Mouse (Mus musculus) G1E (cell line): Measurements from ENCODE around the gene Mroh9.

ENCODE experiments used
- CTCF ChIP-seq: IDR thresholded peaks from 2 replicates; pipeline ENCODE4 v1.5.1; 2012; ENCODE audit warnings: low read depth, low read length, inconsistent platforms, mixed read lengths
- GATA1 ChIP-seq: IDR thresholded peaks from 2 replicates; pipeline ENCODE4 v1.6.1; 2012; ENCODE audit warnings: borderline replicate concordance, low read length, inconsistent platforms, mixed read lengths

DNA sequence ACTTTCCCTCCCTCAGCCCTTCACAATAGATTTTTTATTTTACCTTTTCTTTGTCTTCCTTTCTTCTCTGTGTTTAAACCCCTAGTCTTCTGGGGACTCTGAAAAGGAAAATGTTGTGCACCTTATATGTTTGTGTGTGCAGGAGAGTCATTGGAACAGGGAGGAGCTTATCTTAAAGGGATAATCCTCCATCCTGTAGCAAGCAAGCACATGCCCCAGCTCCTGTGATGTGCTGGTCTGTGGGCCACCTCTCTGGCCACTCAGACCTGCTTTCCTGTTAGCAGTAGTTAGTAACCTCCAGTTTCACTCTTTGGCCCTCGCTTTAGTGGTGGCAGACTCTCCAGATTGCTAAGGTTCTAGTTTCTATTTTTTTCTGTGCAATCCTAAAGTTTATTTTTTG is 101.0 kb downstream of the Mroh9 start, which contains the start of gene Fmo3:
- TF ChIP-seq CTCF (no peak), GATA1 (no peak)
